Mouse (Mus musculus): ENCODE results near the gene Hnrnpul1. TPM values are rescaled to one million over a fixed set of nuclear protein-coding genes. Genes with fewer than 3 reads are reported as not detected.

Gene Hnrnpul1
- 25.2 and 31.9 TPM in 2 replicates for polyA plus RNA-seq (2015; fragmentation: Nextera tagmentation; extraction: Ambion mirVana)

GRCm38 (mm10) chr7:25754738-25755467, at the start of gene Hnrnpul1:
Hnrnpul1 (minus strand) TSS chr7:25754757.

DNA sequence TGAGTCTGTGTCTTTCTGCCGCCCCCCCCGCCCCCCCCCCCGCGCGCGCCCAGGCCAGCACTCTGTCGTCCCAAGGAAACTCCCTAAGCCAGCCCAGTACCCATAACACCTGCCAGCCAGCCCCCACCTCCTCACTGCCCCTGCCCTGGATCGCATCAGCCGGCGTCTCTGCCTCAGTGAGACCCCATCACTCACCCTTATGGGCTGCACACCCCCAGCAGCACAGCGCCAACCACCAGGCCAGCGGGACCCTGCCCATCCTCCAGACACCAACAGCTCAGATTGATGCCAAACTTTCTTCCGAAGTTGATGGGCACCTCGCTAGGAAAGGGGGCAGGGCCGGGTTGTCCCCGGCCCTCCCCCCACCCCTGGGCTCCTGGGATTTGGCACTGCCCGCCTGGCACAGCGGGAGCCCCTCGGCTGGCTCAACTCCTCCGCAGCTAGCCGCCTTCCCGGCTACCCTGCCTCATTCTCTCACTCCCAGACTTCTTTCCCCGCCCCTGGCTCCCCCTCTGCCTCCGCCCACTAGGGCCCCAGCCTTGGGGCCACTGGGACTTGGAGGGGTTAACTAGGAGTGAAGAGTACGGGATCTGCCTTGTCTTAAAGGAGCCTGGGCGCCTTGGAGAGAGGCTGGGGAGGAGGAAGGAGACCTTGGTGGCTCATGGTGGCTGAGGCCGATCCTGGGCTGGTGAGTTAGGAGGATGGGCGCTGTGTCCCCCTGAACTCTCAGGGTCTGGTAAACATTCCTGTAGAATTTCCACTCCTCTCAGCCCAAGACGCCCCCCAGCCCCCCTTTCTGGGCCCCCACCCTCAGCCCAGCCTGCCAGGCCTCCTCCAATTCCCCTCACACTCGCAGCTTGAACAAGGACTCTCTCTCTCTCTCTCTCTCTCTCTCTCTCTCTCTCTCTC, 33.9 kb upstream of the Hnrnpul1 start, which contains the start of gene Axl:
Axl (minus strand) TSS at position 486 of the 909 bp plus-strand sequence.

DNA sequence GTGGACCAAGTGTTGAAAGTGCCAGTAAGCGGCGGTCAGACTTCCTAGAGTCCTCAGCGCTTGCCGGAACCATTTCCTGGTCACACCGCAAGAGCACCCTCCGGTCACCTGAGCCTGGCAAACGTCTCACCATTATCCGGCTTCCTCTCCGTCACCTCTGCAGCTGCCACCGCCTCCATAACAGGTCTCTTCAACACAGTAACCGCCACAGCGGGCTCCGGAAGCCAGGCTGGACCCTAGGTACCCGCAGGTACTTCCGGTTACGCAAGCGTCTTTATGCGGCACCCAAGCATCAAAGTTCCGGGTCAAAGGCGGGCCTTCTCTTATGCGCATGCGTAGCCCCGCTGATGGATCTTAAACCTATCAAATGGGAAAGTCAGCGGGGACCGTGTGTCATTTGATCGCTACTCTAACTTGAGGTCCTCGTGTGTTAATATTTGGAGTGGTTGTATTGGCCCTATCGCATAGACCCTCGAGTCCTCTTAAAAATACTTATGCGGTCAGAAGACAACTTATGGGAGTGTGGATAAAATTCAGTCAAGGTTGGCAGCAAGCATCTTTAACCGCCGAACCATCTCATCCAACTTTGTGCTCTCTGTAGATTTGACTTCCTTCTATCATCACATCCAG, 35.7 kb downstream of the Hnrnpul1 start, which contains the start of gene Ccdc97:
Ccdc97 (minus strand) TSS at position 301 of the 630 bp plus-strand sequence.

DNA sequence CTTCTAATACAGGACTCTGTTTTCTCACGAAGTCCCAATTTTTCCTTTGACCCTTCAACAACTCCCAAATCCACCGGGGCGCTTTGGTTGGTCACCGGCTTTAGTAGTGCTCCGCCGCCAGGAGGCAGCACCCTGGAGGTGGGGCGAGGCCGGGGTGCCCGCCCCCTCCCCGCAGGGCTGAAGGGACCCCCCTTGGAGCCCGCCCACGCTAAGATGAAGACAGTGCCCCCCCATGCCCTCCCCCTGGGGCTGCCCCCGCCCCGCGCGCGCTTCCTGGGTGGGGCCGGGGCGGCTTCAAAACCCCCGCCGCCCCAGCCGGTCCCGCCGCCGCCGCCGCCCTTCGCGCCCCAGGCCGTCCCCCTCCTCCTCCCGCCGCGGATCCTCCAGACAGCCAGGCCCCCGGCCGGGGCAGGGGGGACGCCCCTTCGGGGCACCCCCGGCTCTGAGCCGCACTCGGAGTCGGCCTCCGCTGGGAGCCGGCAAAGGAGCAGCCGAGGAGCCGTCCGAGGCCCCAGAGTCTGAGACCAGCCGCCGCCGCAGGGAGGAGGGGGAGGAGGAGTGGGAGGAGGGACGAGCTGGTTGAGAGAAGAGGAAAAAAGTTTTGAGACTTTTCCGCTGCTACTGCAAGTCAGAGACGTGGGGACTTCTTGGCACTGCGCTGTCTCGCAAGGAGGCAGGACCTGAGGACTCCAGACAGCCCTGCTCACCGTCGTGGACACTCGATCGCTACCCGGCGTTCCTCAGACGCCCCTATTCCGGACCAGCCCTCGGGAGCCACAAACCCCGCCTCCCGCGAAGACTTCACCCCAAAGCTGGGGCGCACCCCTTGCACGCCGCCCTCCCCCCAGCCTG, 67.7 kb downstream of the Hnrnpul1 start, which contains the start of gene Tgfb1:
Tgfb1 (plus strand) TSS at position 323 of the 852 bp plus-strand sequence.

GRCm38 (mm10) chr7:25680514-25681258, 73.9 kb downstream of the Hnrnpul1 start, which contains the start of gene B9d2:
B9d2 (plus strand) TSS chr7:25680780.

GRCm38 (mm10) chr7:25674719-25675300, 79.7 kb downstream of the Hnrnpul1 start, which contains the start of gene Tmem91:
Tmem91 (minus strand) TSS chr7:25675166.

Other genes with a start within 250 kb of the Hnrnpul1 start
- gene Ceacam2, start 214.9 kb downstream of the Hnrnpul1 start, polyA plus RNA-seq (2015; fragmentation: Nextera tagmentation; extraction: Ambion mirVana) = 0.13 and 0.18 TPM in 2 replicates
- gene Erich4, start 138.9 kb downstream of the Hnrnpul1 start, polyA plus RNA-seq (2015; fragmentation: Nextera tagmentation; extraction: Ambion mirVana) = not detected in 2 replicates
- gene Dmac2, start 135.3 kb downstream of the Hnrnpul1 start, polyA plus RNA-seq (2015; fragmentation: Nextera tagmentation; extraction: Ambion mirVana) = 18.6 and 18.8 TPM in 2 replicates
- gene B3gnt8, start 128.1 kb downstream of the Hnrnpul1 start, polyA plus RNA-seq (2015; fragmentation: Nextera tagmentation; extraction: Ambion mirVana) = 8.5 and 9.1 TPM in 2 replicates
- gene Bckdha, start 95.8 kb downstream of the Hnrnpul1 start, polyA plus RNA-seq (2015; fragmentation: Nextera tagmentation; extraction: Ambion mirVana) = 42.6 and 55.7 TPM in 2 replicates
- gene Exosc5, start 95.6 kb downstream of the Hnrnpul1 start, polyA plus RNA-seq (2015; fragmentation: Nextera tagmentation; extraction: Ambion mirVana) = 52.0 and 62.6 TPM in 2 replicates
- 0.76 and 1.2 TPM in 2 replicates for gene Tmem91, start 79.6 kb downstream of the Hnrnpul1 start, polyA plus RNA-seq (2015; fragmentation: Nextera tagmentation; extraction: Ambion mirVana)
- gene B9d2, start 74.0 kb downstream of the Hnrnpul1 start, polyA plus RNA-seq (2015; fragmentation: Nextera tagmentation; extraction: Ambion mirVana) = 14.7 and 19.9 TPM in 2 replicates
- gene Tgfb1, start 67.8 kb downstream of the Hnrnpul1 start, polyA plus RNA-seq (2015; fragmentation: Nextera tagmentation; extraction: Ambion mirVana) = 2.9 and 3.4 TPM in 2 replicates
- gene Ccdc97, start 35.7 kb downstream of the Hnrnpul1 start, polyA plus RNA-seq (2015; fragmentation: Nextera tagmentation; extraction: Ambion mirVana) = 12.6 and 14.4 TPM in 2 replicates
- 113 and 121 TPM in 2 replicates for gene Axl, start 33.9 kb upstream of the Hnrnpul1 start, polyA plus RNA-seq (2015; fragmentation: Nextera tagmentation; extraction: Ambion mirVana)
- 10.5 and 11.8 TPM in 2 replicates for gene Cyp2s1, start 62.2 kb upstream of the Hnrnpul1 start, polyA plus RNA-seq (2015; fragmentation: Nextera tagmentation; extraction: Ambion mirVana)
- not detected in 2 replicates for gene Cyp2b10, start 142.9 kb upstream of the Hnrnpul1 start, polyA plus RNA-seq (2015; fragmentation: Nextera tagmentation; extraction: Ambion mirVana)

Measured in urinary bladder, postnatal 0 days (tissue).